Mouse (Mus musculus) megakaryocyte-erythroid progenitor cell, adult 5 weeks (primary cell): ENCODE data around the gene Ubqln4. TPM values are rescaled to one million over a fixed set of nuclear protein-coding genes. Genes with fewer than 3 reads are reported as not detected.

ENCODE experiments used
- polyA plus RNA-seq: library from polyadenylated mRNA; stranded (reverse); fragments of >175 nt; gene quantifications from 2 replicates; pipeline ENCODE4 v1.2.3, GENCODE M21; 2012

Gene Ubqln4
- polyA plus RNA-seq: 74.0 and 78.9 TPM in 2 replicates

DNA sequence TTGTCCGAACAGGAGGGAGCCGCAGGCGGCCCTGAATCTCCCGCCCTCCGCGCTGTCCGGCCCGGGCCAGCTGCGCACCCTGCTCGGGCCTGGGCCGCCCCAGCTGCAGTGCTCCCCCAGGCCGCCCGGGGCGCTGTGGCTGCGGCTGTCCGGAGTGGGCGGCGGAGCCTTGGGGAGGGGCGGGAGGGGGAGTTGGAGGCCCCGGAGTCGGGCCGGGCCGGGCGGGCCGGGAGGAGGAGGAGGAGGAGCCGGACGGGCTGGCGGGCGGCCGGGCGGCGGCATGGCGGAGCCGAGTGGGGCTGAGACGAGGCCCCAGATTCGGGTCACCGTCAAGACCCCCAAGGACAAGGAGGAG is at the start of gene Ubqln4:
Gene Ubqln4 (plus strand): TSS at position 234 of the 355 bp plus-strand sequence.

DNA sequence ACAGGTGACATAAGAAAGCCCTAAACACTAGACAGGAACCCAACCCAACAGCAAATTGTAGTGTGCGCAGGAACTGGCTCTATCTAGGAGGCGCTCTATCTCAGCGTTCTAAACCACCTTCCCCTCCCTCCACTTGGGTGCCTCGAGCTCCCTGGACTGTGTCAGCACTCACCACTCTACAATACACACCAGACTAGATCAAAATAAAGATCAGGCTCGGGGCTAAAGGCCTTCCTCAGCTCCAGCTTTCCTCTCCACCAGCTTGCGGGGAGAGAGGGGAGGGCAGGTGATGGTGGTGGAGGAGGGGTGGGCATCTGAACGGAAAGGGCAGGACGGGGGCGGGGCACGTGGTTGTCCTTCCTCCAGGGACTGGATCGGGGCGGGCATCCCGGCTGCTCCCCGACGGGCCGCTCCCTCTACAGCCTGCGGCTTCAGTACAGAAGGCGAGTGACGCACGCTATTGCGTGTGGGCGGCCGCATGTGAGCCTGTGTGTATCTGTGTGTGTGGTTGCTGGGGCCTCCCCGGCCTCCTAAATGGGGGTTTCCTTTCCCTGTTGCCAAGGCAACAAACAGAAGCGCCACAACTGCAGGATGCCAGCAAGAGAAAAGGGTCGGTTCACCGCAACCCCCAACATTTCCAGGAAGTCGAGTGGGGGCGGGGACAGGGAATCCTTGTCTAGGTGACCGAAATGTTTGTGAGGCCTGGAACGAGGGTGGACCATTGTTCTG is 43.7 kb upstream of the Ubqln4 start, which contains the start of gene Lmna:
Gene Lmna (minus strand): TSS at position 265 of the 729 bp plus-strand sequence.

DNA sequence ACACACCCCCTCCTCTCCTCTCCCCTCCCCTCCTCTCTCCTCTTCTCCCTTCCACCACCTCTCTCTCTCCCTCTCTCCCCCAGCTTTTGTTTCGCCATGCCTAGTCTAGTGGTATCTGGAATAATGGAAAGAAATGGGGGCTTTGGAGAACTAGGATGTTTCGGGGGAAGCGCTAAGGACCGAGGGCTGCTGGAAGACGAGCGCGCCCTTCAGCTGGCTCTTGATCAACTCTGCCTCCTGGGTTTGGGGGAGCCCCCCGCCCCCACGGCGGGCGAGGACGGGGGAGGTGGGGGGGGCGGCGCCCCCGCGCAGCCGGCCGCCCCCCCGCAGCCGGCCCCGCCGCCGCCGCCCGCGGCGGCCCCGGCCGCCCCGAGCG is 21.3 kb upstream of the Ubqln4 start, which contains the start of gene Mex3a:
Gene Mex3a (plus strand): TSS at position 97 of the 376 bp plus-strand sequence.

DNA sequence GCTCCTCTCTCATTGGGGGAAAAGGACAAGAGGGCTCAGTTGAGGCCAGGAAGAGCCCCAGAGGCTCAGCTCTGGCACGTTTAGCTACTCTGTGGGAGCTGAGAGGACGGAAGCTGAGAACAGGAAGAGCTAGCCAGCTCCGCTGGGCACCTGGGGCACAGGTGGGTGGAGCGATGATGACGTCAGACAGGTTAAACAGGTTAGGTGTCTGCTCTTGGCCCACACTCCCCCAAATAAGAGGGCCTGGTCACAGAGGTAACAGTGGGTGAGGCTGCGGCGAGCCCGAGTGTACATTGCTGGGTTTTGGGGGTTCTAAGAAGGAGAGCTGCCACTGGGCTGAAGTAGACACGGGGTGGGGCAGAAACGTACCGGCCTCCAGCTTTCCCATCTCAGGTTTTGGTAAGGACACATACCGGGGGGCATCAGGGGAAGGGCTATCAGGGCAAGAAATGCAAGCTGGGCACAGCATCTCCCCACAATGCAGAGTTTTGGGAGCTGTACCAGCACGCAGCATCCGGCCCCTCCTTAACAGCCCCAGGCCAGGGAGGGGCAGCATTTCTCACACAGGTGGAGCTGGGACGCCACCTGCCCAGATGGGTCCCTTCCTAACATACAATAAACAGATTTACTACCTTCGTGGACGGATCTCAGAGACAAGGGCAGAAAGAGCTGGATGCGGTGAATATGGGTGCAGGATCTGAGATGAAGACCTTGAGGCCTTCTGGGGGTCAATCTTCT is 5.2 kb upstream of the Ubqln4 start, which contains the start of gene Rab25:
Gene Rab25 (minus strand): TSS at position 121 of the 738 bp plus-strand sequence.

DNA sequence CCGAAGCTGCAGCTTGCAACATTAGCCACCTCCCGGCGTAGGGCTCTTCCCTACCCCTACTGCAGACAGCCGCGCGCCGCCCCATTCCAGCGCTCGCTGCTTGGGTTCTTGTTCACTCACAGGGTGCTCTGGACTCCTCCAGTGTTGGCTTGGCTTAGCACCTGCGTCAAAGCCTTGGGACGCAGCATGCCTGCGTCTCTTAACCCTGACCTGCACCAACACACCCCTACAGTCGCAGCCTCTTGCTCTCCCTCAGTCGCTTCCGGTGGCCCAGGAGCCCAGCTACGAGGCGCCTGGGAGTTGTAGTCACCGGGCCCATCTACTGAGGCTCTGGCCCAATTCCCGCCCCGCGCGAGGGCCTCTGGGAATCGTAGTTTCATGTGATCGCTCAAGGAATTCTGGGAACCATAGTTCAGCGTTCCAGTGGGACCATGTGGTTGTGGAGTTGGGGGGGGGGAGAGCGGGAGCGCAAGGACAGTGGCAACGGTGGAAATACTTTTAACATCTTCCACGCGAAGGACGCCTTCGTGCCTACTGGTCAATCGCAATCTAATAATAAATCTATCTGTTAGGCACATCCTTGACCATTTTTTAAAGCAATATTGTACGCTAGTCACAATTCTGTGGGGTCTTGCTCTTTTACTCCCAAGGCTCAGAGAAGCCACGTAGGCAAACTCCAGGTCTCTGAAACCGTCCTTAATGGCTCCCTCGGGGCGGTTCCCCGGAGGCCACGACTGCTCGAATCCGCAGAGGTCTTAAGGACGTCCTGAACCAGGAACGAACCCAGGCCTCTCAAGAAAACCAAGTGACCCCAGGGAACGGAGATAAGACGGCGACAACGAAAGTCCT is 658 bp upstream of the Ubqln4 start, which contains the start of gene Lamtor2:
Gene Lamtor2 (minus strand): TSS at position 399 of the 849 bp plus-strand sequence.

DNA sequence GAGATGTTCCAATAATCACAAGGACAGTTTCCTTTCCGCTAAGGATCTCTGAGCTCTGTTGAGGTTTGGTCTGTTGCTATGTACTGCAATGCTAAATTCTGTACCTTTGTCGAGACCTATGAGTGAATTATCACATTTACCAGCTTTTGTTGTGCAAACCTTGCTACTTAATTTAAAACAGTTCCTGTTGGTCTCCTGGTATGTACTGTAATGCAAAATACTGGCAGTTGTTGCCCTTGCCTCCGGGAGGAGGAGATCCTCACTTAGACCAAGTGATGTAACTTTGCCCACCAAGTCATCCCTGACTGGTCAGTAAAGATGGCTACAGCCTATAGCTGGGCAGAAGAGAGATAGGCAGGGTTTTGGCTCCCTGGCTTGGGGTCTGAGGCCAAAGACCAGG is 22.0 kb downstream of the Ubqln4 start, which contains the start of gene Ssr2:
Gene Ssr2 (plus strand): TSS at position 337 of the 400 bp plus-strand sequence.

DNA sequence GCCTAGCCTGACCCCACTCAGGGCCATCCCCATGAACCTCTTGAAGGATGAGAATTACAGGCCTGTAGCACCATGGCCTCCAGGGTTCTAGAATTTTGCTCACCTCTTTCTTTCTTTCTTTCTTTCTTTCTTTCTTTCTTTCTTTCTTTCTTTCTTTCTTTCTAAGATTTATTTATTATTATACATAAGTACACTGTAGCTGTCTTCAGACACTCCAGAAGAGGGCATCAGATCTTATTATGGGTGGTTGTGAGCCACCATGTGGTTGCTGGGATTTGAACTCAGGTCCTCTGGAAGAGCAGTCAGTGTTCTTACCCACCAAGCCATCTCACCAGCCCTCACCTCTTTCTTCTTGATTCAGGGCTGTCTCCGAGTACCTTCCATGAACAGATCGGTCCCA is 52.1 kb downstream of the Ubqln4 start, which contains the start of gene Arhgef2:
Gene Arhgef2 (plus strand): TSS at position 301 of the 400 bp plus-strand sequence.

Other genes starting within 250 kb of the Ubqln4 start
- 75.1 and 97.9 TPM in 2 replicates for gene Glmp, start 228.7 kb upstream of the Ubqln4 start, polyA plus RNA-seq
- gene Tmem79, start 217.6 kb upstream of the Ubqln4 start, polyA plus RNA-seq: 1.8 and 1.9 TPM in 2 replicates
- gene Smg5, start 217.5 kb upstream of the Ubqln4 start, polyA plus RNA-seq: 78.6 and 97.0 TPM in 2 replicates
- 0.06 TPM in 1 of 2 replicates, not detected in the other for gene Paqr6, start 189.2 kb upstream of the Ubqln4 start, polyA plus RNA-seq
- not detected in 2 replicates for gene Bglap3, start 181.0 kb upstream of the Ubqln4 start, polyA plus RNA-seq
- gene Bglap2, start 175.1 kb upstream of the Ubqln4 start, polyA plus RNA-seq: not detected in 2 replicates
- gene Bglap, start 169.3 kb upstream of the Ubqln4 start, polyA plus RNA-seq: not detected in 2 replicates
- 203 and 221 TPM in 2 replicates for gene Pmf1, start 143.4 kb upstream of the Ubqln4 start, polyA plus RNA-seq
- gene Slc25a44, start 128.6 kb upstream of the Ubqln4 start, polyA plus RNA-seq: 8.2 and 8.3 TPM in 2 replicates
- gene Sema4a, start 92.6 kb upstream of the Ubqln4 start, polyA plus RNA-seq: 60.3 and 109 TPM in 2 replicates
- gene Lmna, start 43.8 kb upstream of the Ubqln4 start, polyA plus RNA-seq: 80.9 and 128 TPM in 2 replicates
- gene Mex3a, start 21.4 kb upstream of the Ubqln4 start, polyA plus RNA-seq: 8.8 and 16.2 TPM in 2 replicates
- gene Rab25, start 5.5 kb upstream of the Ubqln4 start, polyA plus RNA-seq: 0.24 and 0.69 TPM in 2 replicates
- gene Lamtor2, start 684 bp upstream of the Ubqln4 start, polyA plus RNA-seq: 121 and 149 TPM in 2 replicates
- 298 and 364 TPM in 2 replicates for gene Ssr2, start 22.1 kb downstream of the Ubqln4 start, polyA plus RNA-seq
- 425 and 439 TPM in 2 replicates for gene Arhgef2, start 52.2 kb downstream of the Ubqln4 start, polyA plus RNA-seq
- not detected in 2 replicates for gene Rxfp4, start 99.4 kb downstream of the Ubqln4 start, polyA plus RNA-seq
- 14.9 and 17.2 TPM in 2 replicates for gene Khdc4, start 132.0 kb downstream of the Ubqln4 start, polyA plus RNA-seq
- 13.4 and 15.4 TPM in 2 replicates for gene Rit1, start 163.1 kb downstream of the Ubqln4 start, polyA plus RNA-seq
- gene Syt11, start 221.4 kb downstream of the Ubqln4 start, polyA plus RNA-seq: 0.49 and 0.78 TPM in 2 replicates